Mouse (Mus musculus): ENCODE results near the gene Lamtor3. TPM values are rescaled to one million over a fixed set of nuclear protein-coding genes. Genes with fewer than 3 reads are reported as not detected.

Lamtor3 gene
- polyA plus RNA-seq, 1 experiment from 2014 or later = 136 TPM

DNA sequence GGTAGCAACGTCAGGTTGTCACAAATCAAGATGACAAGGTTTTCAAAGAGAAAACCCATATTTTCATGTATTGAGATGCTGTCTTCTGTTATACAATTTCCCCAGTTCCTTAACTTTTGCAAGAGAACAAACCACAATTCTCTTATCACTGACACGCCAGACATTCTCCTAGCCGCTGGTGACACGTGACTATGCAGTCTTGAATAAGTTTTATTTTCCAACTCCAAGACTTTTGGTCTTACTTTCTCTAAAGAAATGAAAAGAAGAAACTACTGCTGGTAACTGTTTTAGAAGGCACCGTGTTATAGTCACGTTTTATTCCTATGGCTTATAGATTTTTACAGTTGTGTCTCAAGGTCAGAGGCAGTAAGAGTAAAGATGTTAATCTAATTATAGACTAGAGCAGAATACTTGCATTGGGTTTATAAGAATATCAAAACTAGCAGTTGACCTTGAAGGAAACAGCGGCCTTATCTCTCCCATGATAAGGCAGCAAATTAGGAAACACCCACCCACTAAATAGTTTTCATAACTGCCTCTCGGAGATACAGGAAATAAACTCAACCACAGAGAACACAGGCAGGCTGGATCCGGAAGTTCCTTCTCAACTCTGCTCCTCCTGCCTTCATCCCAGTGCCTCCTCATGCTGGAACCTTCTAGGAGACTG, 50.6 kb downstream of the Lamtor3 start:
- H3K4me1 ChIP-seq = no peaks in the 10 kb centered on the region
- no peak overlapping the region for H3K4me3 ChIP-seq
- H3K27me3 ChIP-seq = no peaks in the 10 kb centered on the region
- no peak overlapping the region for H3K4me2 ChIP-seq (replicated peaks)
- no peaks in the 10 kb centered on the region for H3K36me3 ChIP-seq
- H3K27ac ChIP-seq (replicated peaks) = no peak overlapping the region
- H3K9me3 ChIP-seq = no peaks in the 10 kb centered on the region
- 91% methylated on average over 9 of the region's 9 CpGs for WGBS
- no peak overlapping the region for H3K9ac ChIP-seq (replicated peaks)
- no peak for ATAC-seq (replicated peaks)

DNA sequence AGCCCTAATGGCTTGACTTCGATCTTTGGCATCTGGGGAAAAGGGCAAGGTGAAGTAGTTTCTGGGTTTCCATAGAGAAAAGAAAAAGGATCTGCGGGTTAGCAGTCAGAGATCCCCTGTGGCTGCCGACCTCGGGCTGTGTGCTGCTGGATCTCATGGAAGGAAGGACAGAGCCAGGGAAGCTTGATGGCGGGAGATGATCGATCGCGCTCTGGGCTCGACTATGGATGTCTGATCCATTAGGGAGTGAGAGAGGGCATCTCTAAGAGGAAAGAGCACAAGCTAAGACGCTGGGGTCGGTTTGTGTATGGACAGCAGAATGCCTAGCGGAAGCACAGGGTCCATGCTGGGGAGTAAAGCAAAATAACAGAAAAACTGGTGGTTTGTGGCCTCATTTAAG, 51.6 kb downstream of the Lamtor3 start:
- ATAC-seq (replicated peaks) = no peak
- H3K27ac ChIP-seq (replicated peaks) = no peak overlapping the region
- H3K27me3 ChIP-seq = no peaks in the 10 kb centered on the region
- peaks cover 5% of the 10 kb centered on the region; the same call in 1 of the 2 replicates for H3K4me1 ChIP-seq
- H3K9me3 ChIP-seq = no peaks in the 10 kb centered on the region
- H3K36me3 ChIP-seq = no peaks in the 10 kb centered on the region
- H3K4me3 ChIP-seq = peak overlapping the region; percentile 27
- WGBS = 47% methylated on average over 12 of the region's 12 CpGs
- H3K4me2 ChIP-seq (replicated peaks) = peak overlapping the region; percentile 20; the same call in 1 of the 2 replicates
- H3K9ac ChIP-seq (replicated peaks) = no peak overlapping the region

DNA sequence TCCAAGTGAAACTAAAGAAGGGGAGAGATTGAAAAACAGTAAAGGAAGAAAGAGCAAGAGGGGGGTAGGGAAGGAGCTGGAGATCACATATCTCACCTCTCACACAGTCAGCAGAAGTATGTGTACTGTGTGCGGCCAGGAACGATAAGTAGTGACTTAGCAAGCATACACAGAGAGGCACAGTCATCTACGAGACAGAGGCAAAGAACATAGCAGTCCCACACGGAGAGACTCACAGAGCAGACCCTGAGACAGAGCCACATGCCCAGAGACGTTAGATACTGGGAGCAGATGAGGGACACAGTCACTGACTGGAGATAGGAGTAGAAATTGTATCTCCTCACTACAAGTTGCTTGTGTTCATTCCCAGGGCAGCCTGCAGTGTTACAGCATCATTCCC, 53.9 kb downstream of the Lamtor3 start:
- H3K27ac ChIP-seq (replicated peaks) = no peak overlapping the region
- WGBS = 88% methylated on average over 5 of the region's 5 CpGs
- no peak overlapping the region for H3K4me2 ChIP-seq (replicated peaks)
- H3K27me3 ChIP-seq = no peaks in the 10 kb centered on the region
- H3K9ac ChIP-seq (replicated peaks) = no peak overlapping the region
- peaks cover 10% of the 10 kb centered on the region for H3K4me1 ChIP-seq
- H3K9me3 ChIP-seq = no peaks in the 10 kb centered on the region
- ATAC-seq (replicated peaks) = no peak
- no peaks in the 10 kb centered on the region for H3K36me3 ChIP-seq
- H3K4me3 ChIP-seq = no peak overlapping the region

DNA sequence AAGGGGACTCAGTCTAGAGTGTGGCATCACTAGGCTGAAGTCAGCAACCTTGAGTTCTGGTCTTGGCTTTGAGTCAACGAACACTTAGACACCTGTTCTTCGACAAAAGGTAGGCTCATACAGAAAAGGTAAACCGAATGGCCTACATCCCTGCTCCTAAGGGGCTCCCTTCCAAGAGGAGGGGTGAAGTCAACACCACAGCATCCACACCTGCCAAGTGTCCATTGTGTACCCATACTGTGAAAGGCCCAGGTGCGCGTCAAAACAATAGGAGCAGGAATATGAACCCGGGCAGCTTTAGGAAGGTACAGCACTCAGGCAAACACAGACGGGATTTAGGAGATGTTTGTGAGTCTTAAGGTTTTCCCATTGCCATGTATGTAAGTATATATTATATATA, 54.7 kb downstream of the Lamtor3 start:
- Histone ChIP-seq H3K36me3 (no peaks in the 10 kb centered on the region), H3K4me1 (peaks cover 15% of the 10 kb centered on the region), H3K27me3 (no peaks in the 10 kb centered on the region), H3K9ac (replicated peaks) (no peak overlapping the region), H3K4me2 (replicated peaks) (no peak overlapping the region), H3K9me3 (no peaks in the 10 kb centered on the region), H3K27ac (replicated peaks) (no peak overlapping the region), H3K4me3 (no peak overlapping the region)
- no peak for ATAC-seq (replicated peaks)
- 90% methylated on average over 7 of the region's 7 CpGs for WGBS

DNA sequence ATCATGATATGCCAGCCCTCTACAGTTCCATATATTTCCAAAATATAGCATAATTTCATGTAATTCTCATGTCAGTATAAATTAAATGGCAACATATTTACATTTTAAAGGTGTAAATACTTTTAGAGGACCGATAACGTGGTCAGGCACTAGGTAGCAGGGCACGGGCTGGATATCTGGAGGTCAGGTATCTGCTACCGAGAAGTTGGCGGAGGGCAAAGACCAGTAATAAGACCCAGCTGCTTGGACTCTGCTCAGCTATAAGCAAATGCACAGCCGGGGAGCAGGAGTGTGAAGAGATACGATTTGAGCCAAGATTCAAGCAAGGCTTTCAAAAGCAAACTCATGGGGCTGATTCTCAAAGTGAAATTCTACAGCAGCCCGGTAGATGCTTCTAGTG, 56.0 kb downstream of the Lamtor3 start:
- H3K9ac ChIP-seq (replicated peaks) = no peak overlapping the region
- H3K4me1 ChIP-seq = peaks cover 15% of the 10 kb centered on the region
- no peaks in the 10 kb centered on the region for H3K36me3 ChIP-seq
- WGBS = 84% methylated on average over 8 of the region's 8 CpGs
- H3K27ac ChIP-seq (replicated peaks) = no peak overlapping the region
- no peak for ATAC-seq (replicated peaks)
- H3K9me3 ChIP-seq = no peaks in the 10 kb centered on the region
- H3K27me3 ChIP-seq = no peaks in the 10 kb centered on the region
- H3K4me3 ChIP-seq = no peak overlapping the region
- no peak overlapping the region for H3K4me2 ChIP-seq (replicated peaks)

DNA sequence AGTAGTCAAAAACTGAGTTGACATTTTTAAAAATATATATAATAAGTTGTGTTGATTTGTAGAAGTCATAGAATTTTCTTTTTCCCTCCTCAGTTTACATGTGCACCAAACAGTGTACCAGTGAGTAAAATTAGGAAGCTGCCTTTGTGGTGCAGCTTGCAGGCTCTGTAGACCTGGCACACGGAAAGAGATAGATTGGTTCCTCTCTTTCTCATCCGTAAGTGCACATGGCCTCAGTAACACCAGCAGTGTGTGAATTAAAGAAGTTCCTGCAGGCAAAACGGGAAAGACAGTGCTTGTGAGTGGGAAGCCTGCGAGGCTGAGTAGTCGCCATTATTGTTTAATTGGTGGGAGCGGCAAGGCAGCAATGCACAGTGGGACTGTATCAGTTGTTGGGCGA, 57.1 kb downstream of the Lamtor3 start:
- Histone ChIP-seq H3K27ac (replicated peaks) (no peak overlapping the region), H3K9ac (replicated peaks) (no peak overlapping the region), H3K9me3 (no peaks in the 10 kb centered on the region), H3K4me1 (peaks cover 15% of the 10 kb centered on the region), H3K27me3 (no peaks in the 10 kb centered on the region), H3K4me2 (replicated peaks) (no peak overlapping the region), H3K36me3 (no peaks in the 10 kb centered on the region), H3K4me3 (no peak overlapping the region)
- WGBS = 78% methylated on average over 7 of the region's 7 CpGs
- no peak for ATAC-seq (replicated peaks)

DNA sequence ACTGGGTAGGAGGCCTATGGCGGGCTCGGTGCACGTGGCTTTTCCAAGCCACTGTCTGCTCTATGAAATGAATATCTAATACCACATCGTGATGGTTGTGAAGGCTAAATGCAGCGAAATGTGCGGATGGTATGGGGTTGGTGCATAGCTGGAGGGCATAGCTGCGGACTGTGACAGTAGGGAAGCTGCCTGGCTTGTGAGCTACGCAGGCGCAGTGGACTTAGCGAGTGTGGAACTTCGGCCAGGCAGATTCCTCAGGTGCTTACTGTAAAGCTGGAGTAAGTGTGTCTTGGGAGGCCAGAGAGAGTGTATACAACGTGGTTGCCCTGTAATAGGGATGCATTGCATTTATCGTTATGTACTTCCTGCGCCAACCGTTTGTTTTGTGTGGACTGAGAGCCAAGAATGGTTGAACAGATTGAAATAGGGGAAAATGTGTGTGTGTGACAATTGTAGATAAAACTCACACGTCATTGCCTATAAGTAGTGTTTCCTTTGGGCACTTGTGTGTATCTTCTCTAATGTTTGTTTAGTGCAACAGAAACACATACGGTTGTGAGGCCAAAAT, 57.6 kb downstream of the Lamtor3 start:
- Histone ChIP-seq H3K4me3 (no peak overlapping the region), H3K9ac (replicated peaks) (no peak overlapping the region), H3K27ac (replicated peaks) (no peak overlapping the region), H3K4me2 (replicated peaks) (no peak overlapping the region), H3K36me3 (no peaks in the 10 kb centered on the region), H3K9me3 (no peaks in the 10 kb centered on the region), H3K27me3 (no peaks in the 10 kb centered on the region), H3K4me1 (peaks cover 15% of the 10 kb centered on the region)
- ATAC-seq (replicated peaks) = no peak
- WGBS = 90% methylated on average over 17 of the region's 17 CpGs

DNA sequence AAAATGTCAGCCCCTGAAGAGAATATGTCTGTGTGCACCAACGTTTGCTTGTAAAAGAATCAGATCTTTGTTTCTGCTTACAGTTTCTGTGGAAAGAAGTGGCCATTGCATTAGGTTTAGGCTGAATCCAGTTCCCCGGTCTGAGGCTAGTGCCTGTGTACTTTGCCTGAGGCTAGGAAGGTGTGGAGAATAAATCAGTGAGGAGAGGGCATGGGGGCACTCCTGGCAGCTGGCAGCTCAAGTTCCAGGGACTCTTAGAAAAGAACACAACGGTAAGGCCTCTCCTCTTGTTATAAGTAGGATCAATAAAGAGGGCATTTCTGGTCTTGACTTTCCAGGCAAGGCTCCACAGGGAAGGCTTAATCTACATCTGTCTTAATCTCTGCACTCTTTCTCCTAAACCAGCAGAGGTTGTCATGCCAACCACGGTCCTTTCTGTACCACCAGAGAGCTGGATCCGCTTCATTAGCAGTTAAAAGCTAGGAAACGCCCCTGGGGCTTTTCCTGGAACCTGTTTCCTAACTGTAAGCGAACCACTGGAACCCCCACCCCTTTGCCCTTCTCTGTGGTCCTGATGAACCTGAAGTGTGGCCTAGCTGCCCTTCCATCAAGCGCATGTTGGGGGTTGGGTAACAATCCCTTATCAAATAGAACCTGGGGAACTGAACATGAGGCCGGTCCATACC, 58.8 kb downstream of the Lamtor3 start:
- Histone ChIP-seq H3K4me2 (replicated peaks) (no peak overlapping the region), H3K27ac (replicated peaks) (peak overlapping the region; percentile 74), H3K9ac (replicated peaks) (no peak overlapping the region), H3K4me1 (peaks cover 18% of the 10 kb centered on the region), H3K9me3 (no peaks in the 10 kb centered on the region), H3K27me3 (no peaks in the 10 kb centered on the region), H3K36me3 (no peaks in the 10 kb centered on the region), H3K4me3 (no peak overlapping the region)
- ATAC-seq (replicated peaks) = peak; percentile 71
- WGBS = 14% methylated on average over 9 of the region's 9 CpGs

DNA sequence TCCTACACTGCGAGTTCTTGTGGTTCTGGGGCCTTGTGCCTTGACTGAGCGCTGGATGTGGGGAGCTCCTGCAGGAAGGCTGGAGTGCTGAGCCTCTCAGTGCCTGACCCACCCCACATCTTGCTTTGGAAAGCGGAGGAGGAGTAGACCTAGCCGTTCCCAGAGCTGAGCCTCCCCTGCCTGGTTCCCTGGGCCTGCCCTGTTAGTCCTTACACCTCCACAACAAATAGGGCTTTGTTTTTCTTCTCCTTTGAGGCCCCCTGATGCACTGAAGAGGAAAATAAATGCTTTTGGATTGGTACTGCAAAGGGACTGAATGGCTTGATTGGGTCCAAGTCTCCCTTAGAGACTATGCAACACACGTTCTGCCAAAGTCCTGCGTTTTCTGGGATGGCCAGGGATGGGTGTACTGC, 59.3 kb downstream of the Lamtor3 start:
- Histone ChIP-seq H3K36me3 (no peaks in the 10 kb centered on the region), H3K9me3 (no peaks in the 10 kb centered on the region), H3K4me1 (peaks cover 18% of the 10 kb centered on the region), H3K27ac (replicated peaks) (peak overlapping the region; percentile 74), H3K4me3 (no peak overlapping the region), H3K27me3 (no peaks in the 10 kb centered on the region), H3K9ac (replicated peaks) (no peak overlapping the region), H3K4me2 (replicated peaks) (no peak overlapping the region)
- WGBS = 11% methylated on average over 6 of the region's 6 CpGs
- peak; percentile 86 for ATAC-seq (replicated peaks)

DNA sequence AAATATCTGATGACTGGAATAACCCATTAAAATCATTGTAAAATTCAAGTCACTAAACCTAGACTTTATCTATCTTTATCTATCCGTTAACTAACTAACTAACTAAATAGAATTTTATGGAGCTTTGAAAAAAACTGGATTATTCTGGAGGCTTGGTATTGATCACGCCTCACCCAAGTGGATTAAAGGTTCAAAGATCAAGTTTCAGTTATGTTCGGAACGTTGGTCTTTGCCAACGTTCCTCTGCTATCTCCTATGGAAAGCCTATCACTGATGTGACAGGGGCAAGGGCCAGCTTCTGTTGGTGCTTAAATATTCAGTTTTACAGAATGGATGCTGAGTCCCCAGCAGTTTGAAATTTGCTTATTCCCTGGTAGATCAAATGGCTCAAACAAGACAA, 59.9 kb downstream of the Lamtor3 start:
- H3K9ac ChIP-seq (replicated peaks) = no peak overlapping the region
- WGBS = 67% methylated on average over 5 of the region's 5 CpGs
- H3K4me2 ChIP-seq (replicated peaks) = no peak overlapping the region
- H3K9me3 ChIP-seq = no peaks in the 10 kb centered on the region
- no peaks in the 10 kb centered on the region for H3K27me3 ChIP-seq
- H3K27ac ChIP-seq (replicated peaks) = no peak overlapping the region
- ATAC-seq (replicated peaks) = no peak
- peaks cover 18% of the 10 kb centered on the region for H3K4me1 ChIP-seq
- H3K36me3 ChIP-seq = no peaks in the 10 kb centered on the region
- no peak overlapping the region for H3K4me3 ChIP-seq
